Mouse (Mus musculus) myocyte (in vitro differentiated cells): ENCODE data around the gene Gm20807. TPM values are rescaled to one million over a fixed set of nuclear protein-coding genes. Genes with fewer than 3 reads are reported as not detected.
"Not testable (repeated sequence)": the region's sequence is repeated elsewhere in the genome, so short reads cannot be mapped to it uniquely, and the experiment has no call there.

ENCODE experiments used
- H3K27me3 ChIP-seq: one replicate; pipeline ENCODE4 v1.6.1; 2011; ENCODE audit not compliant: control insufficient read depth, insufficient read depth, insufficient read length
- H3K36me3 ChIP-seq: one replicate; pipeline ENCODE4 v1.6.1; 2011; ENCODE audit not compliant: control insufficient read depth, insufficient read depth
- H3K4me2 ChIP-seq: one replicate; pipeline ENCODE4 v1.6.1; 2011; ENCODE audit warnings: low read depth, control low read depth
- H3K4me3 ChIP-seq: one replicate; pipeline ENCODE4 v1.5.1; 2011; ENCODE audit warnings: mild to moderate bottlenecking, control low read depth, moderate library complexity
- H3K79me2 ChIP-seq: one replicate; pipeline ENCODE4 v1.6.1; 2011; ENCODE audit not compliant: control insufficient read depth, insufficient read depth
- H3ac ChIP-seq: one replicate; pipeline ENCODE4 v1.6.1; 2011; ENCODE audit not compliant: control insufficient read depth, insufficient read length
- polyA plus RNA-seq: library from polyadenylated mRNA; unstranded; fragments of >200 nt; fragmentation: generic; extraction: Trizol; gene quantifications from one replicate; pipeline ENCODE4 v1.2.1, GENCODE M21; 2012; ENCODE audit warnings: missing spikeins

The Gm20807 gene
- not detected for polyA plus RNA-seq

GRCm38 (mm10) chrY:13042591-13042990 is at the start of gene Gm20807:
TSS of gene Gm20807 (plus strand) at chrY:13042891.
- H3K79me2 ChIP-seq, H3K36me3 ChIP-seq, H3K27me3 ChIP-seq, H3K4me2 ChIP-seq, H3ac ChIP-seq, H3K4me3 ChIP-seq: not testable (repeated sequence)

Other genes starting within 250 kb of the Gm20807 start
- gene Gm21891, start 90.6 kb downstream of the Gm20807 start, polyA plus RNA-seq, result not detected
- gene Gm21425, start 119.1 kb downstream of the Gm20807 start, polyA plus RNA-seq, result not detected
- not detected for gene Gm21828, start 181.0 kb downstream of the Gm20807 start, polyA plus RNA-seq
- gene Gm21440, start 209.5 kb downstream of the Gm20807 start, polyA plus RNA-seq, result not detected
- not detected for gene Gm21454, start 209.6 kb downstream of the Gm20807 start, polyA plus RNA-seq